Mouse (Mus musculus) gastrocnemius, postnatal 14 days (tissue): ENCODE results near the gene Olfr459. TPM values are rescaled to one million over a fixed set of nuclear protein-coding genes. Genes with fewer than 3 reads are reported as not detected.

ENCODE experiments used
- total RNA-seq, 2 experiments: library from RNA; stranded (reverse); gene quantifications; 2 replicates each; pipeline ENCODE4 v1.2.3; 2021

Olfr459 gene
- total RNA-seq, 2 experiments from 2014 or later: not detected

Other genes with a start within 250 kb of the Olfr459 start
- 1 to 10 TPM; 1.2 to 2.5 TPM for gene Ephb6, start 169.7 kb downstream of the Olfr459 start, total RNA-seq
- not detected for gene Trpv6, start 138.8 kb downstream of the Olfr459 start, total RNA-seq
- gene Trpv5, start 94.4 kb downstream of the Olfr459 start, total RNA-seq: not detected
- not detected for gene Llcfc1, start 90.7 kb downstream of the Olfr459 start, total RNA-seq
- not detected for gene Kel, start 70.8 kb downstream of the Olfr459 start, total RNA-seq
- gene Pip, start 72.4 kb upstream of the Olfr459 start, total RNA-seq: not detected
- not detected for gene Sval2, start 77.8 kb upstream of the Olfr459 start, total RNA-seq
- not detected for gene Sval1, start 176.5 kb upstream of the Olfr459 start, total RNA-seq
- not detected for gene Sval3, start 193.0 kb upstream of the Olfr459 start, total RNA-seq